Mouse (Mus musculus) embryonic fibroblast, embryonic 13.5 days (primary cell): ENCODE measurements at regions not wholly inside any gene's neighbourhood (a gene's known extent, or its start where the extent isn't known, plus 50 kb on each side); places are given as distances from the start of the nearest gene placed in this dataset.

Source experiments
- H3K27ac ChIP-seq: 2 replicates; pipeline ENCODE4 v1.5.1; 2012; ENCODE audit warnings: low read length, control low read depth, inconsistent platforms; ENCODE audit not compliant: insufficient read depth
- H3K4me1 ChIP-seq: 2 replicates; pipeline ENCODE4 v1.6.1; 2011; ENCODE audit warnings: low read length; ENCODE audit not compliant: control insufficient read depth, insufficient read depth
- H3K4me3 ChIP-seq: 2 replicates; pipeline ENCODE4 v1.5.1; 2011; ENCODE audit warnings: mild to moderate bottlenecking, control low read depth, low read length; ENCODE audit not compliant: insufficient read depth
- CTCF ChIP-seq: IDR thresholded peaks from 2 replicates; pipeline ENCODE4 v1.5.1; 2011; ENCODE audit warnings: mild to moderate bottlenecking, control low read depth, low read length, moderate library complexity, borderline replicate concordance; ENCODE audit not compliant: insufficient read depth
- POLR2A ChIP-seq: IDR thresholded peaks from 2 replicates; pipeline ENCODE4 v1.6.1; 2011; ENCODE audit warnings: low read depth, mild to moderate bottlenecking, control low read depth, low read length, moderate library complexity

- Histone ChIP-seq H3K4me1 (no peaks in the 10 kb centered on the region), H3K27ac (no peak overlapping the region), H3K4me3 (no peak overlapping the region)
- TF ChIP-seq POLR2A (no peak), CTCF (no peak)
Observed at GRCm38 (mm10) chr1:61485459-61485858, 153.2 kb upstream of the Pard3b start.

- H3K4me1 ChIP-seq = no peaks in the 10 kb centered on the region
- no peak overlapping the region for H3K4me3 ChIP-seq
- no peak overlapping the region for H3K27ac ChIP-seq
- TF ChIP-seq POLR2A = no peak
- TF ChIP-seq CTCF = no peak
Observed at GRCm38 (mm10) chr1:61524886-61525285, 113.7 kb upstream of the Pard3b start.

- TF ChIP-seq POLR2A = no peak
- no peak for TF ChIP-seq CTCF
- no peak overlapping the region for H3K27ac ChIP-seq
- peaks cover 3% of the 10 kb centered on the region; the same call in 1 of the 2 replicates for H3K4me1 ChIP-seq
- H3K4me3 ChIP-seq = no peak overlapping the region
Observed at GRCm38 (mm10) chr1:61525881-61526280, 112.7 kb upstream of the Pard3b start.

- H3K4me3 ChIP-seq = no peak overlapping the region
- no peak for TF ChIP-seq CTCF
- no peak for TF ChIP-seq POLR2A
- peaks cover 3% of the 10 kb centered on the region; the same call in 1 of the 2 replicates for H3K4me1 ChIP-seq
- H3K27ac ChIP-seq = no peak overlapping the region
Observed at GRCm38 (mm10) chr1:61528757-61529156, 109.9 kb upstream of the Pard3b start.

- no peak for TF ChIP-seq POLR2A
- no peak for TF ChIP-seq CTCF
Observed at GRCm38 (mm10) chr1:61530166-61530565, 108.5 kb upstream of the Pard3b start.

GRCm38 (mm10) chr1:61531487-61531886 is 107.1 kb upstream of the Pard3b start:
- Histone ChIP-seq H3K4me3 (no peak overlapping the region), H3K4me1 (peaks cover 3% of the 10 kb centered on the region; the same call in 1 of the 2 replicates), H3K27ac (no peak overlapping the region)
- no peak for TF ChIP-seq POLR2A
- no peak for TF ChIP-seq CTCF

More at GRCm38 (mm10) chr1:61530166-61530565, 108.5 kb upstream of the Pard3b start:
- Histone ChIP-seq H3K4me1 (peaks cover 3% of the 10 kb centered on the region; the same call in 1 of the 2 replicates), H3K4me3 (no peak overlapping the region), H3K27ac (no peak overlapping the region)

- Histone ChIP-seq H3K4me1 (peaks cover 5% of the 10 kb centered on the region), H3K27ac (peak overlapping the region; percentile 78), H3K4me3 (no peak overlapping the region)
- TF ChIP-seq POLR2A = no peak
- no peak for TF ChIP-seq CTCF
Observed at GRCm38 (mm10) chr1:61540081-61540480, 98.5 kb upstream of the Pard3b start.

GRCm38 (mm10) chr1:61541166-61541565 is 97.5 kb upstream of the Pard3b start:
- H3K4me3 ChIP-seq = no peak overlapping the region
- no peak for TF ChIP-seq CTCF
- TF ChIP-seq POLR2A = no peak

GRCm38 (mm10) chr1:61552577-61553517 is 85.8 kb upstream of the Pard3b start:
- Histone ChIP-seq H3K27ac (no peak overlapping the region), H3K4me3 (no peak overlapping the region), H3K4me1 (no peaks in the 10 kb centered on the region)
- TF ChIP-seq CTCF = no peak
- TF ChIP-seq POLR2A = no peak

More at GRCm38 (mm10) chr1:61541166-61541565, 97.5 kb upstream of the Pard3b start:
- peaks cover 5% of the 10 kb centered on the region for H3K4me1 ChIP-seq
- H3K27ac ChIP-seq = peak overlapping the region; percentile 78

- H3K27ac ChIP-seq = no peak overlapping the region
- no peak overlapping the region for H3K4me3 ChIP-seq
- TF ChIP-seq CTCF (no peak), POLR2A (no peak)
- no peaks in the 10 kb centered on the region for H3K4me1 ChIP-seq
Observed at GRCm38 (mm10) chr1:61559514-61559913, 79.1 kb upstream of the Pard3b start.
